Mouse (Mus musculus): ENCODE data around the gene Cpeb2.

Gene Cpeb2

DNA sequence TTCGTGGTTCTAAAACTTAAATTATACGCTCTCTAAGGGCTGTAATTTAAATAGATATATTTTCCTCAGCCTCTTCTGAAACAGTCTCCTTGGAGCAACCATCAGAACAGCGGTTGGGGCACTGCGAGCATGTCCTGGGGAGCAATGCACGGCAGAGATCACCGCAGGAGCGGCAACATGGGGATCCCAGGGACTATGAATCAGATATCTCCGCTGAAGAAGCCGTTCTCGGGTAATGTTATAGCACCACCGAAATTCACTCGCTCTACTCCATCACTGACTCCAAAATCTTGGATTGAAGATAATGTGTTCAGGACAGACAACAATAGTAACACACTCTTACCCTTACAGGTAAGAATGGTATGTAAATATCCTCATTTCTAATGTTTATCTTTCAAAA lies 4.3 kb downstream of the Cpeb2 start:
- DNase-seq (ENCODE audit: low read depth, low spot score): no peak

DNA sequence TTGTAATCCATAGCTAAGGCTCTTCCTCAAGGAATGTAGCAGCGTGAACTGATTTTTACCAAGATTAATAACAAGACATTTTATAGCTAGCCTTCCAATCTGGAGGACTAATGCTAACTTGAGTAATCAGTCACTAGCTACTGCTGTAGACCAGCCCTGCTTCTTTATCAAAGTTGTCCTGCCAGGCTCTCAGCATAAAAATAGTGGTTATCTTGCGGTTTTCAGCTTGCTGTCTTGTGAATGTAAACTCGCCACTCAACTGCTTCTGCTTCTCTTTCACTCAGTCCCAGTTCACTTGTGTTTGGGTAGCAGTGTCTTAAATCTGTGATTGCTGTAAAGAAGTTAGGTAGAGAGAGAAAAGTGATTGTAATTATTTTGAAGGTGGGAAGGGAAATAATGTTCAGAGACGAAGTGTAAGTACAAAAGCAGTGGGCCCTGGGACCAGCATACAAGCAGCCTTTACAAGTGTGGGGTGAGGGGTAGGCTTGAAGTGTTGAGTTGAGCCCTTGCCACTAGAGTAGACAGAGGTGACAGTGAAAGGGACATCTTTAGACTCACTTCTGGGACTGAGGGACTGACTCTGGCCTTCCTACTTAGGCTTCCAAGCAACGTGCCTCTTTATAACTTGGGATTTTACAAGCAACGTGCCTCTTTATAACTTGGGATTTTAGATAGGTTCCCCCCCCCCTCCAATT lies 6.3 kb downstream of the Cpeb2 start:
- DNase-seq (ENCODE audit: low read depth, low spot score): no peak

GRCm38 (mm10) chr5:43240729-43241128 lies 7.8 kb downstream of the Cpeb2 start:
- no peak for DNase-seq (ENCODE audit: low read depth, low spot score)

- DNase-seq (ENCODE audit: low read depth, low spot score): no peak
Observed at GRCm38 (mm10) chr5:43246236-43246635, 13.3 kb downstream of the Cpeb2 start.

DNA sequence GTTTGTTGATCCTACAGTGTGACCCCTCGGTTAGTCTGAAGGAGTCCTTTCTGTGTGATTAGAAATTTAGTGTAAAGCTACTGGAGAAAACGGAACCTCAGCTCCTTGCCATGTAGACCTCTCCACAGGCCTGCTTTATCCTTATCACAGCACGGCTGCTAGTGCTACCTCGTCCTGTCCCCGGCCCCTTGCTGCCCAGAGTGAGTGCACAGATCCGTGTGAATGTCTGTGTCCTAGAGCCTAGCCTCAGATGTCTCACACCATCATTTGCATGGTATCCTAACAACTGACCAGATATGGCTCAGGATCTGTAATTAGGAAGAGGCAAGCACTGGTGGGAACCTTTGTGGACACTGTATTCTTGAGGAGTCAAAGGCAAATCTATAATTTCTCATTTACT lies 14.0 kb downstream of the Cpeb2 start:
- no peak for DNase-seq (ENCODE audit: low read depth, low spot score)

DNA sequence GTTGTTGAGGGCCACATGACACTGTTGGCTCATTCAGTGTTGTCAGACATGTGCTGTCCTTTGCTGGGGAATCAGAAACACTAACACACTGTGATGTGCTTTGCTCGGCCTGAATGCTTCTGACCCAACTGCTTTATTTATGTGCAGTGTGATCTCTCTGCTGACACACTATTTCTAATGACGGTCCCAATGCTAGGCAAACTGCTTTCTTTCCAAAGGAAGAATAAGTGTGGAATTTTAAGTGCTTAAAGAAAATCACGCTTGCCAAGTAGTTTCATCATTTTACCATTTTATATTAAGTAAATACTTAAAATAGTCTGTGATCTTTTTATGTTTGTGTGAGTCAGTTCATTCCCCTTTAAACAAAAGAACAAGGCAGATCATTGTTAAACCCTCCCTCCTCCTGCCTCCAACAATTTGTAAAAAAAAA lies 15.0 kb downstream of the Cpeb2 start:
- DNase-seq (ENCODE audit: low read depth, low spot score): no peak

GRCm38 (mm10) chr5:43257490-43257889 lies 24.5 kb downstream of the Cpeb2 start:
- DNase-seq (ENCODE audit: low read depth, low spot score): no peak

DNA sequence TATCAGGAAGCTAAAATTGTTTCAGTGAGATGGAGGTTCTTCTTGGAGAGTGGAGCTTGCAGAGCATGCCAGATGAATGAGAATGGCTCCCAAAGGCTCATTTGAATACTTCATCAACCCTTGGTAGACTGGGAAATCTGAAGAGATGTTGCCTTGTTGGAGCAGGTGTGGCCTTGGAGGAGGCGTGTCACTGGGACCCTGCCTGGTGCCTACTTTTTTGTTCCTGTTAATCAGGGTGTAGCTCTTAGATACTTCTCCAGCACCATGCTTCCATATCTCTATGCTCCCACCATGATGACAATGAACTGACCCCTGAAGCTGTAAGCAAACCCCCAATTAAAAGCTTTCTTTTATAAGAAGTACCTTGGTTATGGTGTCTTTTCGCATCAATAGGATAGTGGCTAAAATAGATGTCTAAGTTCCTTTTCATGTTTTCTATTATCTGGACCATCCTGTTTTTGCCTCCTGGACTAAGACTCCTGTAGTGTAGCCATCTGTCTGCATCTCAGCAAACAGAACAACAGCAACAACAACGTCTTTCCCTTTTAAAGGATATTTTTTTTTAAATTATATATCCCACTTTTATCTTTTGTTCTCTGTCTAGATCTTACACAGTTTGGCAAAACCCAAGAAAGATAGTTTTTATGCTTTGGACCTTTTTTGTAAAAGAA lies 25.6 kb downstream of the Cpeb2 start:
- no peak for DNase-seq (ENCODE audit: low read depth, low spot score)

GRCm38 (mm10) chr5:43261814-43262213 lies 28.8 kb downstream of the Cpeb2 start:
- no peak for DNase-seq (ENCODE audit: low read depth, low spot score)

DNA sequence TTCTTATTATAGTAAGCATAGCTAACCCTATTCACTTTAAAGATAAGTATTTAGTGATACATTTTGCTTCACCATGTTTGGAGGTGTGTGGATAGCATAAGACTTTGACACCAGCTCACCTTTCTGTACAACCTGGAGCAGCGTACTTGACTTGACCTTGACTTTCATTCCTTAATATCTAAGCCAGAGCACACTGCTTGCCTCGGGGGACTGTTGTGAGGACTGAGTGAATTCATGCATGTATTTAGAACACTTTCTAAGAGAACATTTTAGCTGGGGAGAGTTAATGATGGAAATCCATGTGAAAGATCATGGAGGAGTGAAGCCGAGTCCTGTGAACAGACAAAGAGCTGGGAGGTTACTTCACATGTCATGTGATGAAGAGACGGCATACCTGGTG lies 31.0 kb downstream of the Cpeb2 start:
- DNase-seq (ENCODE audit: low read depth, low spot score): no peak

DNA sequence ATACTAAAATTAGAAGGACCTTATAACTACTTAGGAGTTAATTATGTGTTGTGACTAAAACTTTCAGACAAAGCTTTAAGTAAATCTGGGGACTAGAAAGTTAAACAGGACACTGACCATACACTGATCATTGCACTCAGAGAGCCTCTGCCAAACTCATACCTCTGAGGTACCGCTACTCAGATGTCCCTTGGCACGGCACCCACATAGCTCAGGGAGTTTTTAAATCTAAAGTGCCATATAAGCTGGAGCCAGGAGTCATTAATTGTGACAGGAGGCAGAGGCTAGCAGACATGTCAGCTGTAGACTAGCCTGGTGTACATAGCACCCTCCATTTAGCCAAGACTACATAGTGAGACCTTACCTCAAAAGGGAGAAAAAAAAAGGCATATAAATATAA lies 31.7 kb downstream of the Cpeb2 start:
- DNase-seq (ENCODE audit: low read depth, low spot score): no peak

- DNase-seq (ENCODE audit: low read depth, low spot score): no peak
Observed at GRCm38 (mm10) chr5:43277982-43278381, 45.0 kb downstream of the Cpeb2 start.

DNA sequence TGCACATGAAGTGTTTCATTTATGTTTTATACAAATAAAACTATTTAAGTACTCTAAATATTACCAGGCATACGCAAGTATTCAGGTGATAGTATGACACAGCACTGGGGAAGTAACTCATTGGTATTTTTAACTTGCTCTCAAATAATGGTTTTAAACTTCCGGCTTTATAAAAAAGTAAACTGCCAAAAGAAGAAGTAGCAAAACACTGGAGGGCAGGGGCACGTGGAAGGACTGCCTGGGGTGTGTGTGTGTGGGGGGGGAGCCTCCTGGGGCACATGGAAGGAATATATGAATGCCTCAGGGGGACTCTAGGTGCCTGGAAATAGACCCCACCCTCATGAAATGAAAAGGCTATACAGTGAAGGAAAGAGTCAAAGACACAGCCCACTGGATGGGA lies 46.8 kb downstream of the Cpeb2 start:
- DNase-seq (ENCODE audit: low read depth, low spot score): no peak

- DNase-seq (ENCODE audit: low read depth, low spot score): no peak
Observed at GRCm38 (mm10) chr5:43285756-43286155, 52.8 kb downstream of the Cpeb2 start.

DNA sequence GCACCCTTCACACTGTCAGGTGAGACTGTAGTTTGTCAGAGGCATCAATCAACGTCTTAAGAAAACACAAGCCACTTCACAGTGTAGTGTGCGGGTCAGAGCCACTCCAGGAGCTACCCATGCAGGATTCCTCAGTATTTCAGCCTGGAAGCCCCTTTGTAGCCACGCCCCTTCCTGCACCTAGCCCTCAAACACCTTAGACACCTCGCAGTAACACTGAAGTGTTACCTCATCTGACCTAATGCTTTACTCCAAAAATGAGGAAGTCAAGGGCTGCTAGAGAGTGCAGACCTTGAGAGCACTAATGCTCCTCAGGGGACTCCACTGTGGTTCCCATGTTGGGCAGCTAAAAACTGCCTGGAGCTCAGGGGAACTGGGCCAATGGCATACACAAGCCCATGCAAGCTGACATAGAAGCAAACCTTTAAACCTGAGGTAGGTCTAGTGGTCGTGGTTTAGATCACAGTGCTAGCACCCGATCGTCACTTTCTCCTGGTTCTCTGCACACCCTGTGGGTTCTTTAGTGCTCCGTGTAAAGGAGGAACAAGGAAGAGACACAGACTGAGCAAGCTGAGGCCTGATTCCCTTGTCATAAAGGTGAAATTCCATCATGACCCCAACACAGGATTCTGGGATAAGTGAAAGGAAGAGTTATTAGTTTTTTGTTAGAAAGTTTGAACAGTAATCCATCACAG lies 56.9 kb downstream of the Cpeb2 start:
- DNase-seq (ENCODE audit: low read depth, low spot score): no peak

DNA sequence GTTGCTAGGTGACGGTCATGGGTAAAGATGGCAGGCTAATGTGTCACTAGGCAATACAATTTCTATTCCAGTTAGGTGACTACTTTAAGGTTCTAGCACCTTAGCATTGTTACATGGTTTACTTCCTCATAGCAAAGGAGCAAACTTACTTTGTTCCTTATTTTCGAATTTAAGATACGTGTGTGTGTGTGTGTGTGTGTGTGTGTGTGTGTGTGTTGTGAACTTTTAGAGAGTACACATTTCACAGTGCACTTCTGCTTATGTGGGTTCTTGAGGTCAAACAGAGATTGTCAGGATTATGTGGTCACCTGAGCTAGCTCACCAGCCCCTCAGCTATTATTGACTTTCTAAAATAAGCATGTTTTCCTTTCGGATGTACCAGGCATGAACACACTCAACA lies 60.2 kb downstream of the Cpeb2 start:
- DNase-seq (ENCODE audit: low read depth, low spot score): no peak

- DNase-seq (ENCODE audit: low read depth, low spot score): no peak
Observed at GRCm38 (mm10) chr5:43297459-43297858, 64.5 kb downstream of the Cpeb2 start.

DNA sequence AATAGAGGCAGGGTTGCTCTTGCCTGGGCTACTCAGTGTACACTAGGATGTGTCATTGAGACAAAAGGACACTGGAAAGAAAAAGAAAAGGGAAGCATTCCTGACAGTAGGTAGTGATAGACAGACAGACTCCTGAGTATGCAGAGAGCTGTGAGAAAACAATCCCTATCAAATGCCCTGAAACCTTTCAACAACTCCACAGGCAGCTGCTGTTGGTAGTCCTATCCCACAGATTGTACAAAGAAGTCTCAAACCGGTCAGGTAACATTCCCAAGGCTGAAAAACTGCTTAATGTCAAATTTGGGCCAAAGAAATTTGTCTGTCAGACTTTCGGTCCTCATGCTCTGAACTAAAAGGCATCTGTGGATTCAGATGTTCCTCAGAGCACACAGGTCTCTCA lies 66.0 kb downstream of the Cpeb2 start:
- peak; percentile 19 for DNase-seq (ENCODE audit: low read depth, low spot score)

- DNase-seq (ENCODE audit: low read depth, low spot score): no peak
Observed at GRCm38 (mm10) chr5:43300076-43300475, 67.1 kb downstream of the Cpeb2 start.

DNA sequence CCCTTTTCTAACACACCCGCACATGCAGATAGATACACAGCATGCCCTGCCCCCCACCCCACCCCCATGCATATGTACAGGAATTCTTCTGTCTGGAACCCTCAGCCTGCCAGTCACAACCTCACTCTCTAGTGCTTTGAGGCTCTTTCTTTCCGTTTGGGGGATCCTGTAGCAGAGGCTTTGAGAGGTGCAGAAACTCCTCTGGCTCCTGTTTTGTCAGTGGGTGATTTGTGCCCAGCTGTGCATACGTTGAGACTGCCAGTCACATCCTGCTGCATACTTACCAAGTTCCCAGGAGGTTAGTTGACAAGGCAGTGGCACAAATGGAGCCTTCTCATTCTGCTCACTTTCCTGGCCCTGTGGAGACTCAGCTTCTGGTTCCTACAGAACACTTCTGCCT lies 68.0 kb downstream of the Cpeb2 start:
- DNase-seq (ENCODE audit: low read depth, low spot score): no peak

DNA sequence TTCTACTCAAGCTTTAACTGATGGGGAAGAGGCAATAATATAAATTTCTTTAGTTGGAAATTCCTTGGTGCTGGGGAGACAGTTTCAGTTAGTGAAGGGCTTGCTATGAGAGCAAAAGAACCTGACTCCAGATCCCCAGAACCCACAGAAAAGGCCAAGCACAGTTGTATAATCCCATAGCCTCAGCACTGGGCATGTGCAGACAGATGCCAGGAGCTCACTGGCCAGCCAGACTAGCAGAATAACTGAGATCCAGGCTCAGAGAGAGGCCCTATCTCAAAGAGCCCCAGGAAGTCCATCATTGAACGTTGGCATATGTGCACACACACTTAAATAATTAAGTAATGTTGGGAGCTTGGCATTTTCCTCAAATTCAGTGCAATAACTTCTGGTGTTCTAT lies 70.5 kb downstream of the Cpeb2 start:
- DNase-seq (ENCODE audit: low read depth, low spot score): no peak

DNA sequence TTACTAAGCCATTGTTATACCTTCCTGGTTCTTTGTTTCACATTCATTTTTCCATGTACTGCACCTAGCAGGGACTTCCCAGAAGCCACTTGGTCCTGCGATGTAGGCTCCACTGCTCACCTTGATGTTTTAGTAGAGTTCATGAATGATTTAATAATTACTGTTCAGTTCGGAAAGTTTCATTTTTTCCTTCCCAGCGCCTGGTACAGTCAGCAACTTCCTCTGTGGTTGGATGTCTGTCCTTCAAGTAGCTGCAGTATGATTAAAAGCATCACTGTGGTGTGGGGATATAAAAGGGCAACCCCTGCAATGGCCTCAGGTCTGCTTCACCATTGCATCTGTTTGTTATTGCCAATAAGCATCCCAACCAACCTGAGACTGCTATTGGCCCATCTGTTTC lies 72.5 kb downstream of the Cpeb2 start:
- no peak for DNase-seq (ENCODE audit: low read depth, low spot score)

DNA sequence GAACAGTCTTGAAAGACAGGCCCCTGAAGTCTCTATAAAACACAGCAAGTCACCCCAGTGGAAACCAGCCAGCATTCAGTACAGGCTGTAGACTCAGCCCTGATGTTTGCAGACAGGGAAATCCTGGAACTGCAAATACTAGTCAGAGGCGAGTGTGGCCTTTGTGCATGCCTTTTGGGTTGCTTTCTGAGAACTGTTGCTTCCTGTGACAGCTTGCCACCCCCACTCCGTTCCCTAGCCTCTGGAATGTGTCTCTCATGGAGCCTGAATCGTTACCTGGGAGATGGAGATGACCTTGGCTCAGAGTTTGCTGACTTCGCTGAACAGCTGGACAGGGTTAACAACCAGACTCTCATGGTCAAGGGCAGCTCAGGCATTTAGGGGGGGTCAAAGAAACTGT lies 77.0 kb downstream of the Cpeb2 start:
- peak; percentile 36 for DNase-seq (ENCODE audit: low read depth, low spot score)
